Mouse (Mus musculus) cortical plate, adult 2 months (tissue): ENCODE results near the gene Fbxo30.
"Not testable (repeated sequence)": the region's sequence is repeated elsewhere in the genome, so short reads cannot be mapped to it uniquely, and the experiment has no call there.

ENCODE experiments used
- CTCF ChIP-seq: fragments of 200-500 bp; IDR thresholded peaks from 2 replicates; pipeline ENCODE4 v1.5.1; 2011; ENCODE audit warnings: mild to moderate bottlenecking, control low read depth, low read length; ENCODE audit not compliant: insufficient read depth; ENCODE audit errors: extremely low read depth
- POLR2A ChIP-seq: fragments of 200-500 bp; IDR thresholded peaks from 2 replicates; pipeline ENCODE4 v1.6.1; 2011; ENCODE audit warnings: mild to moderate bottlenecking, low read length, control low read depth; ENCODE audit not compliant: insufficient read depth; ENCODE audit errors: extremely low read depth

DNA sequence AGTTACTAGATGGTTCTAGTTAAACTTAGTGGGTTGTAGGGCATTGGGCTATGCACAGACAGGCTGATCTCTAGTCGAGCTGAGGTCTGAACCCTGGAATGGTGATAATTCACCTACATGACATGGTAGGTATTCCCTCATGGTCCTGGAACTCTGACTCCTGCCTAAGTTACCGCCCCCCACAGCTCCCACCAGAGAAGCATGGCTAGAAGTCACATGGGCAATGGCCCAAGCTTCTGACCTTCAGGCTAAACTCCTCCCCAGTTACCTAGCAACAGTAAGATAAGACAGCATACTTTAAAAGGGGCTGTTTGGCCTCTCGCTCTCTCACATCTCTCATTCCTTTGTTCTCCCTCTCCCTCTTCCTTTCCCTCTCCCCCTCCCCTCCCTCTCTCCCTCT lies 38.1 kb upstream of the Fbxo30 start:
- not testable (repeated sequence) for TF ChIP-seq CTCF, POLR2A
